Mouse (Mus musculus) forebrain, embryonic 16.5 days (tissue): ENCODE measurements at regions not wholly inside any gene's neighbourhood (a gene's known extent, or its start where the extent isn't known, plus 50 kb on each side); places are given as distances from the start of the nearest gene placed in this dataset.
A peak's percentile ranks its signal among the peaks of the same experiment; 100 is the strongest.

Experiments used
- ATAC-seq: fragments of 200-750 bp; cut with Nextera tagmentation; 2 replicates; pipeline ENCODE4 v1.8.0; 2017; ENCODE audit warnings: mild to moderate bottlenecking, moderate library complexity
- H3K27ac ChIP-seq: fragments of 300-500 bp; sonication (generic); 2 replicates; pipeline ENCODE4 v1.5.1; 2014; ENCODE audit warnings: low read length, control low read depth
- H3K27me3 ChIP-seq: fragments of 300-500 bp; sonication (generic); replicated peaks from 2 replicates; pipeline ENCODE4 v1.6.1; 2014; ENCODE audit warnings: low read length; ENCODE audit not compliant: control insufficient read depth, insufficient read depth
- H3K36me3 ChIP-seq: fragments of 300-500 bp; sonication (generic); 2 replicates; pipeline ENCODE4 v1.6.1; 2014; ENCODE audit not compliant: control insufficient read depth, insufficient read depth
- H3K4me1 ChIP-seq: fragments of 300-500 bp; sonication (generic); replicated peaks from 2 replicates; pipeline ENCODE4 v1.6.1; 2014; ENCODE audit warnings: low read length; ENCODE audit not compliant: control insufficient read depth, insufficient read depth
- H3K4me2 ChIP-seq: fragments of 300-500 bp; sonication (generic); 2 replicates; pipeline ENCODE4 v1.6.1; 2014; ENCODE audit warnings: mild to moderate bottlenecking, low read length, control low read depth
- H3K4me3 ChIP-seq: fragments of 300-500 bp; sonication (generic); replicated peaks from 2 replicates; pipeline ENCODE4 v1.5.1; 2014; ENCODE audit warnings: mild to moderate bottlenecking, low read length, control low read depth
- H3K9ac ChIP-seq: fragments of 300-500 bp; sonication (generic); replicated peaks from 2 replicates; pipeline ENCODE4 v1.6.1; 2014; ENCODE audit warnings: low read depth, low read length, control low read depth
- H3K9me3 ChIP-seq: fragments of 300-500 bp; sonication (generic); 2 replicates; pipeline ENCODE4 v1.6.1; 2016; ENCODE audit warnings: low read length; ENCODE audit not compliant: control insufficient read depth
- WGBS: fragments of 180-500 bp; shearing (Covaris S2); extraction: QIAGEN DNeasy Blood & Tissue Kit; methylation state at CpG from one replicate; pipeline ENCODE4 v1.1.7; 2014; 5-methylcytosine and 5-hydroxymethylcytosine counted together

DNA sequence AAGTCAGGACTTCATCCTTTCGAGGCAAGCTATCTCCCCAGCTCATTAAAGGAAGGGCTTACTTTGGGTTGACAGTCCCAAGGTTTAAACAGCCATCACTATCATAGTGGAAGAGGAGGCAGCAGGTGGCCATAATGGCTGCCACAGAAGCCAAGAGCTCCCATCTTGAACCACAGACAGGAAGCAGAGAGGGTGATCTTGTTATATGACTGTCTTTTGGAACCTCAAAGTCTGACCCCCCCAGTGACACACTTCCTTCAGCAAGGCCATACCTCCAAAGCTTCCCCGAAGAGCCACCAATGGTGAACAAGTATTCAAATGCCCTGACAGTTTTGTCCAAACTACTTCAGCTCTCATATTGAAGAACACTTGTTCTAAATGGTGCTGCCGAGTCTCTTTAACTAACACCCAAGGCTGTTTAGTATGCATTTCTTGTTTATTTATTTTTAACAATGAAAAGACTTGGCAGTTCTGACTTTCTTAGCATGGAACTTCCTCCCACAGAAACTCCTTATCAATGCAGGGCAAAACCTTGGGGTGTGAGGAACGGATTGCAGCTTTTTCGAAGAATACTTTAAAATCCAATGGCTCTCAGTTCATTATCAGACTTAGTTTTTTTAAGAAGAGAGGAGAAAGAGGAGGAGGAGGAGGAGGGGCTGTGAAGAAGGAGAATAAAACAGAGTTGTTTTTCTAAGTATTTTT lies 79.8 kb upstream of the Tnik start:
- no peak for ATAC-seq
- H3K4me2 ChIP-seq: no peak overlapping the region
- H3K36me3 ChIP-seq: no peaks in the 10 kb centered on the region
- WGBS: 74% methylated on average over 5 of the region's 5 CpGs
- H3K27me3 ChIP-seq: no peaks in the 10 kb centered on the region
- no peak overlapping the region for H3K27ac ChIP-seq
- H3K9ac ChIP-seq: no peak overlapping the region
- no peak overlapping the region for H3K4me3 ChIP-seq
- H3K9me3 ChIP-seq: no peaks in the 10 kb centered on the region
- no peaks in the 10 kb centered on the region for H3K4me1 ChIP-seq

- Histone ChIP-seq H3K4me3 (no peak overlapping the region), H3K36me3 (no peaks in the 10 kb centered on the region), H3K27ac (no peak overlapping the region), H3K27me3 (no peaks in the 10 kb centered on the region), H3K9me3 (no peaks in the 10 kb centered on the region), H3K4me1 (no peaks in the 10 kb centered on the region), H3K9ac (no peak overlapping the region), H3K4me2 (no peak overlapping the region)
- WGBS: 46% methylated on average over 1 of the region's 1 CpGs
- no peak for ATAC-seq
Measured at GRCm38 (mm10) chr3:28185518-28185917, 77.5 kb upstream of the Tnik start.

DNA sequence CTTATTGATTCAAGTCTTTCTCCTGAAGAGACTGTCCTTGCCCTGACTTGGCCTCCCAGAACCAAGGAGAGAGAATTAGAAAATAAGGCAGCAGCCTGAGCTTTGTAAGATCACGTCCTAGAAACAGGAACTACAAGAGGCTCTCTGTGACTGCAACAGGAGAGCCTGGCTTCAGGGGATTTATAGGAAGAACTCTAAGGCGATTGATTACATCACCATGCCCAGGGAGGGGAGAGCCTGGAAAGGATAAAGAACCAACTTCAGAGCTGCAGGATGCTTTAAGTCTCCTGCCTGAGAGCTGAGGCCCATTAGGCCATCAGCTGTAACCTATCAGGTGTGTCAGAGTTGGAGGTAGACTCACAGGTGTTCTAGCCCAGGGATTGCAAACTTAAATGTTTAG lies 77.1 kb upstream of the Tnik start:
- ATAC-seq: no peak
- no peak overlapping the region for H3K4me3 ChIP-seq
- H3K9me3 ChIP-seq: no peaks in the 10 kb centered on the region
- H3K27me3 ChIP-seq: no peaks in the 10 kb centered on the region
- WGBS: 14% methylated on average over 2 of the region's 2 CpGs
- no peaks in the 10 kb centered on the region for H3K4me1 ChIP-seq
- no peak overlapping the region for H3K9ac ChIP-seq
- H3K4me2 ChIP-seq: no peak overlapping the region
- no peak overlapping the region for H3K27ac ChIP-seq
- no peaks in the 10 kb centered on the region for H3K36me3 ChIP-seq

GRCm38 (mm10) chr3:28189371-28189770 lies 73.6 kb upstream of the Tnik start:
- H3K27ac ChIP-seq: no peak overlapping the region
- no peak for ATAC-seq
- no peaks in the 10 kb centered on the region for H3K4me1 ChIP-seq
- WGBS: 100% methylated on average over 2 of the region's 2 CpGs
- H3K9me3 ChIP-seq: no peaks in the 10 kb centered on the region
- no peaks in the 10 kb centered on the region for H3K36me3 ChIP-seq
- H3K4me2 ChIP-seq: no peak overlapping the region
- no peaks in the 10 kb centered on the region for H3K27me3 ChIP-seq
- H3K9ac ChIP-seq: no peak overlapping the region
- H3K4me3 ChIP-seq: no peak overlapping the region

GRCm38 (mm10) chr3:28190243-28190642 lies 72.8 kb upstream of the Tnik start:
- no peak overlapping the region for H3K27ac ChIP-seq
- no peak overlapping the region for H3K9ac ChIP-seq
- ATAC-seq: no peak
- H3K4me1 ChIP-seq: no peaks in the 10 kb centered on the region
- 82% methylated on average over 6 of the region's 6 CpGs for WGBS
- no peak overlapping the region for H3K4me2 ChIP-seq
- no peaks in the 10 kb centered on the region for H3K27me3 ChIP-seq
- no peak overlapping the region for H3K4me3 ChIP-seq
- no peaks in the 10 kb centered on the region for H3K36me3 ChIP-seq
- H3K9me3 ChIP-seq: no peaks in the 10 kb centered on the region

DNA sequence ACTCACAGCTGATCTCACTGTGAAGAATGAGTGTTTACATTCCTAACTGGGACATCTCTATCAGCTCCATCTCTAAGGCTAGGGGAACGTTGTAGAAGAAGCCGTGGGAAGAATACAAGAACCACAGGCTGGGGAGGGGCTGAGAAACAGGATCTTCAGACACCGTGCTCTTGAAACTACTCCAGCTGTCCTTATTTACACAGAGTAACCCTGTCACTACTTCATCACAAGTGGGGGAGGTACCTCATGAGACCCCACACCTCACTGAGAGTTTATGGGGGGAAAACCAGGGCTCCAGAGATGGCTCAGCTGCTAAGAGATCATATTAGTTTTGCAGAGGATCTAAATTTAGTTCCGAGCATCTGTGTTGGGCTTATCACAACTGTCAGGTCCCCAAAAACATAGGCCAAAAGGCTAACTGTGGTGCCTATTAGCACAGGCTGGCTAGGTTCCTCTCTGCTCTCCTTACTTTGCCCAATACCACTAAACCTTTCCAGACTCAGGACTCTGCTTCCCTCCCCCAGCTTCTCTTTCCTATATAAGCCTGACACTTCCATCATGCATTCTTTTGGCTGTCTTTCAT lies 68.5 kb upstream of the Tnik start:
- no peaks in the 10 kb centered on the region for H3K27me3 ChIP-seq
- H3K4me1 ChIP-seq: no peaks in the 10 kb centered on the region
- no peaks in the 10 kb centered on the region for H3K36me3 ChIP-seq
- no peaks in the 10 kb centered on the region for H3K9me3 ChIP-seq
- H3K4me2 ChIP-seq: no peak overlapping the region
- 68% methylated on average over 4 of the region's 4 CpGs for WGBS
- no peak for ATAC-seq
- H3K4me3 ChIP-seq: no peak overlapping the region
- H3K27ac ChIP-seq: no peak overlapping the region
- no peak overlapping the region for H3K9ac ChIP-seq

DNA sequence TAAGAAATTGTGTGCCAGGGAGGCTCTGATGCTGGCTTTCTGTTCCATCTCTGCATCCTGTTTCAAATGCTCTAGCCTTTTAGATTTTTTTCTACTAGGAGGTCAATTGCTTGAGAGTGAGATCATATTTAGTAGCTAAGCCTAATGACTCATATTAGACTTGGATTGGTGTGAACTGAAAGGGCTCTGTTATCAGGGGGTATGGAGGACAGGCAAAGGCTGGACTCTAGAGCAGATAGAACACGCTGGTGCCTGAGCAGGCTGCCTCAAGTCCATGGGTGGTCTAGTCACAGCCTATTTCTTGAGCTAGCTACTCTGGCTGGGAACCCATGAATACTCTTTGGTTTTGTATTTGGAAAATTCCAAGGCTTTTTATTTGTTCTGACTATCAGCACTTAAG lies 66.2 kb upstream of the Tnik start:
- Histone ChIP-seq H3K4me2 (no peak overlapping the region), H3K27ac (no peak overlapping the region), H3K4me1 (no peaks in the 10 kb centered on the region), H3K4me3 (no peak overlapping the region), H3K9ac (no peak overlapping the region), H3K9me3 (no peaks in the 10 kb centered on the region), H3K36me3 (no peaks in the 10 kb centered on the region), H3K27me3 (no peaks in the 10 kb centered on the region)
- ATAC-seq: no peak
- 75% methylated on average over 1 of the region's 1 CpGs for WGBS

DNA sequence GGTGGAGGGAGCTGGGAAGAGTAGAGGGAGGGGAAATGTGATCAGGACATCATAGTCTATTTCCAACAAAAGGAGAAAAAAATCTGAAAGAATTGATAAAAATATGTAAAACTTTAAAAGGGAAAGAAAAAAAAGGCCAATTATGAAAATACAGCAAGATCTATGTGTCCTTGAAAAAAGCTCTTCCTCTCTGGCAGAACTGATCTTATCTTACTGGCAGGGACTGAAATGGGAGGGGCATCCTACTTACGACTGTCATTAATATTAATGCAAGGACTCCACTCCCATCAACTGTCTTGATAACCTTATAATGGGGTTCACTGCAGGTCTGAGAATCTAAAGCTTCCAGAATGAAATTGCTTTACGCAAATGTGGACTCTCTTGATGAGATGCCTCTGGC lies 53.7 kb upstream of the Tnik start:
- ATAC-seq: no peak
- Histone ChIP-seq H3K4me3 (no peak overlapping the region), H3K9ac (no peak overlapping the region), H3K36me3 (no peaks in the 10 kb centered on the region), H3K27ac (no peak overlapping the region), H3K9me3 (no peaks in the 10 kb centered on the region), H3K4me1 (no peaks in the 10 kb centered on the region; the same call in 1 of the 2 replicates), H3K27me3 (no peaks in the 10 kb centered on the region), H3K4me2 (no peak overlapping the region)
- 74% methylated on average over 2 of the region's 2 CpGs for WGBS

GRCm38 (mm10) chr3:28210847-28211803 lies 51.9 kb upstream of the Tnik start:
- Histone ChIP-seq H3K27me3 (no peaks in the 10 kb centered on the region), H3K4me2 (no peak overlapping the region), H3K36me3 (no peaks in the 10 kb centered on the region), H3K9me3 (no peaks in the 10 kb centered on the region), H3K27ac (no peak overlapping the region), H3K4me3 (no peak overlapping the region), H3K4me1 (no peaks in the 10 kb centered on the region; the same call in 1 of the 2 replicates), H3K9ac (no peak overlapping the region)
- ATAC-seq: peak; percentile 57; the same call in 1 of the 2 replicates
- 59% methylated on average over 14 of the region's 14 CpGs for WGBS
